Mouse (Mus musculus) urinary bladder, adult 18-20 months (tissue): ENCODE results near the gene Fam124a.
"Not testable (repeated sequence)": the region's sequence is repeated elsewhere in the genome, so short reads cannot be mapped to it uniquely, and the experiment has no call there.

Source experiments
- DNase-seq, 2 experiments: peaks; one replicate each; pipeline ENCODE4 v3.0.0; 2022; ENCODE audit warnings: low spot score in 2 of 2, mixed read lengths in 2 of 2

Gene Fam124a

DNA sequence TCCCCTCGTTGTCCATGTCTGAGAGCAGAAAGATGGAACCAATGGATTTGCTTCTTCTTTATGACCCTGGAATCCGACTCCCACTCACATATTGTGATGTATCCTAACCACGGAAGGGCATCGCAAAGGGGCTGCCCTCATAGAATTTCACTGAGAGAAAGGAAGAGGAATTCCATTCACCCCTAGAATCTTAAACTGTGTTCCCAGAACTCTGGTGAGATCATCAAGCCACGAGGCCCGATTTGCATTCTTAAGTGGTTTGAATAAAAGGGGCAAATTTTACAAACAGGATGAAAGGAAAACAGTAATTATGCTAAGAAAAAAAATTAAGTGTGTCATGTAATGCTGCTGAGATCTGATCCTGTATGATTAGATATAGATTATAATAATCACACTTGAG lies 19.4 kb downstream of the Fam124a start:
- DNase-seq, result no peak

DNA sequence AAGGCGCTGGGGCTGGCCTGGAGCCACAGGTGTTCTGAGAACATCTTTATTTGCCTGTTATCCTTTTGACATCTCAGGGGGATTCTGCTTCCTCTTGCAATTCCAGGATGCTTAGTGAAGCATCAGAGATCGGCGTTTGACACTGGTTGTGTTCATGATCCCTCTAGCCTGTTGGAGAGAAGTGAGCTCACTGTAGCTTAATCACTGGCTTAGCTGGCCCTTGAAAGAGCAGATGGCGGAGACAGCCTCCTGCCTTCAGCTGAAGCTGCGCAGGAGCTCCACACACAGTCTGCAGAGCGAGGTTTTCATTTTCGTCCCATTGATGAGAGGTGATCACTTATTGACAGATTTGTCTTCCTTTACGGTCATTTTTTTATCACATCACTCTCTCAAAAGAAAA lies 20.3 kb downstream of the Fam124a start:
- no peak for DNase-seq

DNA sequence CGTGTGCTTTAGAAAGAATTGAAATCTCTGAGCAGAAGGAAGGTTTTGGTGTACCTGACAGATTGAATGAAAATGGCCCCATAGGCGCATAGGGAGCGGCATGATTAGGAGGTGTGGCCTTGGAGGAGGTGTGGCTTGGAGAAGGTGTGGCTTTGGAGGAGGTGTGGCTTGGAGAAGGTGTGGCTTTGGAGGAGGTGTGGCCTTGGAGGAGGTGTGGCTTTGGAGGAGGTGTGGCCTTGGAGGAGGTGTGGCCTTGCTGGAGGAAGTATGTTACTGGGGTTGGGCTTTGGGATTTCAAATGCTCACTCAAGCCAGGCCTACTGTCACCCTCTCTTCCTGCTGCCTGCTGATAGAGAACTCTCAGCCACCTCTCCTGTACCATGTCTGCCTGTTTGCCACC lies 25.4 kb downstream of the Fam124a start:
- DNase-seq, result no peak

DNA sequence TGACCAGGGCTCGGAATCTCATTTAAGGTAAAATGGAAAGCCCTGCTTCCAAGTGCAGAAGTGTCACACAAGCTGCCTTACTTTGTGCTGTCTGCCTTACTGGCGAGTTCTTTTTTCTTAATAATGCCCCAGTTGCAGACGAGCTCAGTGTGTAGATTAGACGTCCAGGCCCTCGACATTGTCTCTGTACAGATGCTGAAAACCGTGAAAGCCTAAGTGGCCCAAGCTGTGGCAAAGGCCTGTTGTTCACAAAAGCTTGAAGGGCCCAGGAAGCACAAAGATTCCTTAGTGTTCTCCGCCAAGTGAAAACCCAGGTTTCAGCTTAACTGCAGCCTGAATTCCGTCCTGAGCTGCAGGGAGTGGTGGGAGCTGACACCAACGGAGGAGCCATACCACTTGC lies 26.2 kb downstream of the Fam124a start:
- no peak for DNase-seq

DNA sequence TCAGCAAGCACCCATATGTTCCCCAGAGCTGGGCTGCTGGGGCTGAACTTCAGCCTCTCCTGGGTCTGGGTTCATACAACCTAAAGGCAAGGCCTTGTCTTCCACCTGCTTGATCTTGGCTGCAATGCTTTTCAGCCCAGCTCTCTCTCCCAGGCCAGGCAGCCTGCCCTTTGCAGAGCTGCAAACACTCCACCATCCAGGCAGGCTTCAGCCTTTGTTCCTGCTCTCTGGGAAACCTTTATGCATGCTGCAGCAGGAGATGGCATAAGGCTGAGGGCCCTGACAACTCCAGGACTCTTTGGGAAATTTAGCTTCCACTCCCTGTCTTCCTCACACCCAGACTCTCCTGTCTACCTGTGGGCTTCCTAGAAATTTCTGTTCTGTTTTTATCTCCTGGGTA lies 29.1 kb downstream of the Fam124a start:
- no peak for DNase-seq

DNA sequence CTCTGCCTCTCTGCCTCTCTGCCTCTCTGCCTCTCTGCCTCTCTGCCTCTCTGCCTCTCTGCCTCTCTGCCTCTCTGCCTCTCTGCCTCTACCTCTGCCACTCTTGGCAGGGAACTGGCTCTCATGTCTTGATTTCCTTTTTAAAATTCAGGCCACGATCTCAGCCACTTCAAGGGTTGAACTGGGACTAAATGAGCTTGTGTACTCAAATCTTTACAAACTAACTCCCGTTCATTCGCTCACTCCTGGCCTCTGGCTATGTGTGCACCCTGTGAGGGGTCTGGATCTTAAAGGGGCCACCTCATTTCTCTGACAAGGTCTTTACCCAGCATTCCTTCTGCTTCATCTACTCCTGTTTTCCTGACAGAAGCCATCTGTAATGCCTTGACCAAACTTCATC lies 29.8 kb downstream of the Fam124a start:
- DNase-seq, result no peak

DNA sequence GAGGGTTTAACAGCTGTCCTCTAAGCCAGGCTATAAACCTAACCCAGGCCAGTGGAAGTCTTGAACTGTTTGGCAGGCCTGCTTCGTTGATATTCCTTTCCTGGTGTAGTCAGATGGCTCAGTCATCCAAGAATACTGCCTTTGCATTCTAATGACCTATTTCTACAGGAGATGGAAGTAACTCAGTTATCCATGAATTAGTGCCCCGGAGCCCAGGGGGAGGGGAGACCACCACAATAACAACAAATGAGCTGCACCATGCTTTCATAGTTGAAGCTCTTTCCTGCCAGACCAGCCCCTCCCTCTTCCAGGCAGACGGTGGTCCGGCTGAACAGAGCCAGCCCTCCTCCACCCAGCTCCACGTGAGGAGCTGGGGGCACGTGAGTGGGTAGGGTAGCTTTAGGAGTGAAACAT lies 44.6 kb downstream of the Fam124a start:
- DNase-seq, result no peak

DNA sequence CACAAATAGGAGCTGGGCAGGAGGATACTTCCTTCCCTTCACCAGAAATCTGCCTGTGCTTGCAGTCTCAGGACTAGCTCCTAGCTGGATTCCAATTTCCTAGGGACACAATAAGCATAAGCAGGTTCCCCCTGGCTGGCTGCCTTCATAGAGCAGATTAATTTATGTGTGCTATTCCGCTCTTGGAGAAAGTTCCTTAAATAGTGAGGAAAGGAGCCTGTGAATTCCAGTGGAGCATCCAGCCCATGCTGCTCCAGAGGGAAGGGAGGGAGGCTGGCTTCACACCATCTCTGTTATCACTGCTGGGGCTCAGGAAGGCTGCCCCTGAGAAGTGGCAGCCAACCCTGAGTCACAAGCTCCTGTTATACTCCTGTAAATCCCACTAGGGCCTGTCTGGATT lies 46.7 kb downstream of the Fam124a start:
- no peak for DNase-seq

DNA sequence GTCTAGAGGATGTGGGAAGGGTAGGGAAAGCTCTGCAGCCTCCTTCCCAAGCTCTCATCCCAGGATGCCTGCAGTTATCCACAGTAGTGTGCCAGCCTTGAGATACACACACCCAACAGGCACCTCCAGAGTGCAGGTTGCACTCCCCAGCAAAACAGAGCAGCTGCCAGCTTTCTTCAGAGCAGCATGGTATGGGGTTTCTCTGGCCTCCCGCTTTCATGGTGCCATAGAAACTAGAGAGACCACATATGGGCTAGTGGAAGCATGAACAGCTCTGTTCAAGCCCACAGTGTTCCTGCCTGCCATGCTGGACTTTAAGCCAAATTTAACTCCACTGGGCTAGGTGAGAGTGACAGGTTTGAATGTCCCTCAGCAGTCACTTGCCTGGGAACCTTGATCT lies 47.3 kb downstream of the Fam124a start:
- no peak for DNase-seq

DNA sequence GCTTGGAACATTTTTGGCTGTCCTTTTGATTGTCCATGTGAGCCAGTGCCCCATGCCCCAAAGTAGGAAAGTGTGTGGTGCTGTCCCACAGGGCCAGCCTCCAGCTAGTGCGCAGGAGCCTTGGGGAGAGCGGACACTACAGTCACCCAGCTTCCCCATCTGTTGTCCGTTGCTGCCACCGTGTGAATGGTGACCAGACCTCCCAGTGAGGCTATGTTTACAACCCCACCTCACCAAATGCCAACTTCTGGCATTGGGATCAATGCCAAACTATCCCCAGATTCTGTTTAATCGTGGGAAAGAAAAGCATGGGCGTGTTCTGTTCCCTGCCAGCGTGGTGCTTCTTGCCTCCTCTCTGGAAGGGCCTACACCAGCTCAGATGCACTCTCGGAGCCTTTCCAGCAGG lies 52.3 kb downstream of the Fam124a start:
- no peak for DNase-seq

DNA sequence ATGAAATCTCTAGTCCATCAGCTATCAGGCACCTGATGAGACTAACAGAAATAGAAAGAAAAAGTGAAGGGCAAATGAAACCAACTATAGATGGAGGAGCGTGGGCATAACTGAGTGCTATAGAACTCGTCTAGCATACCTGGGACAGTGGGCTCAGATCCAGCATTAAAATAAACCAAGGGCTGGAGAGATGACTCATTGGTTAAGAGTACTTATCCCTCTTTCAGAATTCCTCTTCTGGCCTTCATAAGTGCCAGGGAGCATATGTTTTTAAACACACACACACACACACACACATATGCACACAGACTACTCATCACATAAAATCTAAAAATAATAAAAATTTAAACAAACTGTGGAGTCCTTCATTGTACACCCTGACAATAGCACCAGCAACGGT lies 54.4 kb downstream of the Fam124a start:
- DNase-seq, result no peak

DNA sequence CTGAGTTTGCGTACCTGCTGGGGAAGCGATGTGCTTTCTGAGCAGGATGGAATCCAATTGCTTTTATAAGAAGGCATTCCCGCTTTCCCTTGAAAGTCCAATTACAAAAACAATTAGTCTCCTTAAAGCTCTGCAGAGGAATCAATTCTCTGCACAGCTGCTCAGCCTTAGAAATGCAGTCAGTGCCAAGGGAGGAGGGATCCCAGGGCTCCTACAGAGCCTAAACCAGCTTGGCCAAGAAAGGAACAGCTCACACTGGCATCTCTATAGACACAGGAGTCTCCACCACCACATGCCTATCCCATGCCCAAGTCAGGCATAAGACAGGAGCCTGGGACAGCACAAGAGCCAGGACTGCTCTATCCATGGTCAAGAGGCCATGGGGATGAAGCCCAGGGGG lies 66.9 kb downstream of the Fam124a start:
- DNase-seq, result no peak

DNA sequence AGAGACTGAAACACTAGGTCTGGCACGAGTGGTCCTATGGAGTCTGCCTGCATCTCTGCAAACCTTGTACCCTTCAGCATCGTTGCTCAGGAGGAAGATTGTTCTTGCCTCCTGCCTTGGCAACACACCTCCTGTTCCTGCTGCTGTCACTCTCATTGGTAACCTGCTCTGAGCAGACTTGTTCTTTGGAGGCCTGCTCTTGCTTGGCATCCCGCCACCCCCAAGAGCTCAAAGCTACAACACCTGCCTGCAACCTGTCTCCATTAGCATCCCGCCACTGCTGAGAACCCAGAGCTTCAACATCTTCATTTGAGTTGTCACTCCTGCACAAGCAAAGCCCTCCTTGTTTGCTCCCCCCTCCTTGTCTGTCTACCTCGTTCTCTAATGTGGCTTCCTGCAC lies 72.4 kb downstream of the Fam124a start:
- no peak for DNase-seq

DNA sequence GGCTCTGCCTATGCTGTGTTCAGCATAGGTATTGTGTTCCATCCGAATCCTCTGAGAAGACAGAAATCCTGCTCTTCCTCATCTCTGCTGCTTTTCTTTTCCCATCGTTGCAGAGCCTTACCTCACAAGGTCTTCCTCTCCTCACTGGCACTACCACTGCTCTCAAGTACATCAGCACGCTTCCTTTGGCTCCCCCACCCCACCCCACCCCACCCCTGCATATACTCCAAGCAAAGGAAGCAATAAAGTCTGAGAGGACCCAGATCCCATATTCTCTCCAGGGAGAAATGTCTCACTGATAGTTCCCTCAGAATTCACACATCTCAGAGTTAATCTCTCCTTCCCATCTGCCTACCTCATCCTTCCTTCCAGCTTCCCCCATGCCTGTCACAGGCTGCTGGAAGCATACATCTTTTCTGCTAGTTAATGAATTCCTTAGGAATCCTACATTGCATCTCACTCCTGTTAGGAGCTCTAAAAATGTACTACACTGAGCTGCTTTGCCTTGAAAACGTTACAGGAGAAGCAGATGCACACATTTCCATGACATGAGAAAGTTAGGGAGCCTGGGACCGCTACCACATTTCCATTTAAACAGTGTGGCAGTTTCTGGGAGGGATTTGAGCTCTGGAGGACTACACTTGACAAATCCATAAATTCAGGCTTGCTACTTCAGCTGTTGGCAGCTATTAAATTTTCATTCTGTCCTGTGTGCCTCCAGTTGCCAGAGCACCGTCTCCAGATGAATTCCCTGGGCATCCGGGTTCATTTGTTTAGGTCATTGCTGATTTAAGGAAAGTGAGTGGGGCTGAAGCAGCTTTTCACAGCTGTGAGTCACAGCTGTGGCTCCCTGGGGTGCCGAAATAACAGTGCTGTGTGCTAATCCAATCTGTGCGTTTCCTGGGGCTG lies 82.2 kb downstream of the Fam124a start:
- DNase-seq, result no peak

DNA sequence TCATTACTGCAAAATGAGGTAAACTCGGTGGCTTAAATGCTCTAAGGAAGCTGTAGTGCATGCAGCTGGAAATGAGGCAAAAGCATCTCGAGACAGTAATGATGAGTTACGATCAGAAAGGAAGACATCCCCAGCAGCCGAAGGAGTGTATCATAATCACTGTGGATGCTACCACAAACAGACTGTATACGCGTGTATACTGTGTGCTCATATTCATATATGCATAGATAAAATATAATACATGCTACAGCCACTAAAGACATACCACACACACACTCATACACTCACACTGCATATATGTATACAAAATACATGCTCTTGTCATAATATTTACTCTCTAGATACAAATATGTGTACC lies 82.8 kb downstream of the Fam124a start:
- no peak for DNase-seq

DNA sequence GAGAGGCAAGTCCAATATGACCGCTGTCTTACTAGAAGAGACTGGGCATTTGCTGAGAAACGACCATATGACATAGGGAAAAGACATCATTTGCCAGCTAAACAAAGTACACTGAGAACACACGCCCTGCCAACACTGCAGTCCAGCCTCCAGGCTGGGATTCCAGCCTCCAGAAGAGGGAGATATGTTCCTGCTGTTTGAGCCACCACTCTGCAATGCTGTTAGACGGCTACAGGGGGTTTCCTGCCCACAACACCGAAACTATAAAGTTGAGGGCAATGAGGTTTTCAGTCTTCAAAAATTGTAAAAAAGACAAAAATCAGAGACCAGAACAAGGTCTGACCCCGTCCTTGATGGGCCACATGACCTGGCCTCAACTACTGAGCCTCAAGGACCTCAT lies 83.6 kb downstream of the Fam124a start:
- no peak for DNase-seq

DNA sequence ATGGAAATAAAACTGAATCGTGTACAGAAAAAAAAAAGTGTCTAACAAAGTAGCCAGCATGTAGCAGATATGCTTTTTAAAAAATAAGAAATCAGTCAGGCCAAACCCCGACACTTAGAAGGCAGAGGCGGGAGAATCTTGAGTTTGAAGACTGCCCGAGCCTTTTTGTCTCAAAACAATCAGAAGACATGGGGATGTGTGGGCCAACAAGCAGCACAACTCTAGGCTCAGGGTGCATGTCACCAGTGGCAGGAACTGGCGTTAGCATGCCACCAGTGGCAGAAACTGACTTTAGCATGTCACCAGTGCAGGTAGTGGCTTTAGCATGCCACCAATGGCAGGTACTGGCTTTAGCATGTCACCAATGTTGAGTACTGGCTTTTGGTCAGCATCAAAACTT lies 84.0 kb downstream of the Fam124a start:
- no peak for DNase-seq

DNA sequence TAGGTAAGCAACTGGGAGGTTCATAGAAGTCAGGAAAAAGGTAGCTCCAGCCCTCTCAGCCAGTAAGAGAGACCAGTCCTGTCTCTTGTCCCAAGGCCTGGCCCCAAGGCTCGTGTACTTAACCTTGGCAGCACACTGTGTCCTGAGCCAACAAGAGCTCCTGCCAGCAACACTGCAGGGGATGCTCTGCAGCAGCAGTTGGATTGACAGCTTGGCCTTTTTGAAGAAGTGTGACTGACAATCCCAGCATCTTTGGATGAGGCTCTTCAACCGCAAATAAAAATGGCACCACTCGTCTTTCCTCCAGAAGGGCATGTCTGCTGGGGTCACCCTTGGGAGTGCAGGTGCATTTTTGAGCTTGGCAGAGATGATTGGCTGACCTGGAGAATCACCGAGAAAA lies 84.9 kb downstream of the Fam124a start:
- DNase-seq, result no peak

DNA sequence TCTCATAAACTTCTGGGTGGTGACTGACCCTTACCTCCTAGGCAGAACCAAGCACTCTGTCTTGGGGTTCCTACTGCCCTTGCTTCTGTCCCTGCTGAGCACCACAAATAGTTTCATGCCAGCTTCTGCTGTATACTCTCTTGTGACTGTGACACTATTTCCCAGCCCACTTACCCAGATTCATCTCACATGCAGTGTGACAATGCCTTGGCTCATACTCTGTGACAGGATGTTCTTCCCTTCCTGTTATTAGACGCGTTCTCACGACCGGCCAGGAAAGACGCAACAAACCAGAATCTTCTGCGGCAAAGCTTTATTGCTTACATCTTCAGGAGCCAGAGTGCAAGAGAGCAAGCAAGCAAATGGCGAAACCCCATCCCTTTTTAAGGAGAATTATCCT lies 86.8 kb downstream of the Fam124a start:
- not testable (repeated sequence) for DNase-seq

DNA sequence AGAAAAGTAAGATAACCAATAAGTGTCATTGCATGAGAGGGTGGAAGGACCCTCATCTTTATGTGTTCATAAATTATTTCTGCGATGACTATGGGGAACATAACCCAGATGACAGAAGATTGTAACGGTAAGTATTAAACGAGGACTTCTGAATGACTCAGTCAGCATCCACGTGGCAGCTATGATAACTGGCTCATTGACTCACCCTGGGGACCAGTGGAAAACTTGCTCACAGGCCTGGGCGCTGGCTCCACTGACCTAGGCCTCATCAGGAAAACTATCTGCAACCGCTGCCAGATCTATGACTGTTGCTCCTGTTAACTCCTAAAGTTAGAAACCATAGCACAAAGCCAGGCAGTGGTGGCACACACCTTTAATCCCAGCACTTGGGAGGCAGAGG lies 92.9 kb downstream of the Fam124a start:
- no peak for DNase-seq

DNA sequence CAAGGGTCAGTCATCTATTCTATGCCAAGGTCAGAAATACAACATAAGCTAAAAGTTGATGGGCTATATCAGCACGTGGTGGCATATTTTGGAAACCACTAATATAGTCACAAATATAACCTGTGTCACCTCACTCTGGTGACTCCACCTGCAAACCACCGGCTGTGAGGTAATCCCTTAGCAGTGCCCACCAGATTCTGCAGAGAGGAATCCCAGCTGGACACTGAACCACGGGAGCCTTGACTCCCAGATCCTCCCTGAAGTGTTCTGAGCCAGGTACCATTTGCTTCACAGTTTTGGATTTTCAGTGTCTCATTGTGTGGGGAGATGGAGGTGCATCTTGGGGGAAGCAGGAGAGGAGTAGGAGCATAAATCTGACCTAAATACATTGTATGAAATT lies 94.8 kb downstream of the Fam124a start:
- no peak for DNase-seq

DNA sequence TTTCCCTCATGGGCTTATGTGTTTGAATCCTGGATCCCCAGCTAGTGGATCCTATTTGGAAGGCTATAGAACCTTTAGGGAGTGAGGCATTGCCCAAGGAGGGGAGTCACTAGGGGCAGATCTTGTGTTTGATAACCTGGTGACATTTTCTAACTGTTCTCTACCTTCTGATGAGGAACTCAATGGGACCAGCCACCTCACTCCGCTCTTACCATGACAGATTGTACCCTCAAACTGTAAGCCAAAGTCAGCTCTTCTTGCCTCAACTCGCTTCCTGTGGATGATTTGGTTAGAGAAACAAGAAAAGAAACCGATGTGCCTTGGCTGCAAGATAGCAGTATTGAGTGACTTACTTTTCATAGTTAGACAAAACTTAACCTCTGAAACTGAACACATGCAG lies 96.2 kb downstream of the Fam124a start:
- no peak for DNase-seq

DNA sequence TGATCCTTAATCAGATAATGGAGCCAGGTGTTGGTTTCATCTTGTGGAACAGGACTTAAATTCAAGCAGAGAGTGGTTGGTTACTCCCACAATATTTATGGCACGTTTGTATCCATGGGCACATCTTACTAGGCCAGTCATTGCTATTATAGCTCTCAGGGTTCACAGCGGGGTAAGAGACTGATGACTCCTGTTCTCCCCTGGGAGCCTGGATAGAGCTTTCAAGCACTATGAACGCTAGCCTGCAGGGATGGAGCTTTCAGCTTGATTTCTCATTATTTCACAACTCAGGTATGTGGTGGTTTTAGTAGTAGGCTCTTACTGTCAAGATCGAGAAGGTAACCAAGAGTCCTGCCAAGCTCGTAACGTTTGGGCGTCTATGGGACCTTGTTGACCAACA lies 100.5 kb downstream of the Fam124a start:
- no peak for DNase-seq

DNA sequence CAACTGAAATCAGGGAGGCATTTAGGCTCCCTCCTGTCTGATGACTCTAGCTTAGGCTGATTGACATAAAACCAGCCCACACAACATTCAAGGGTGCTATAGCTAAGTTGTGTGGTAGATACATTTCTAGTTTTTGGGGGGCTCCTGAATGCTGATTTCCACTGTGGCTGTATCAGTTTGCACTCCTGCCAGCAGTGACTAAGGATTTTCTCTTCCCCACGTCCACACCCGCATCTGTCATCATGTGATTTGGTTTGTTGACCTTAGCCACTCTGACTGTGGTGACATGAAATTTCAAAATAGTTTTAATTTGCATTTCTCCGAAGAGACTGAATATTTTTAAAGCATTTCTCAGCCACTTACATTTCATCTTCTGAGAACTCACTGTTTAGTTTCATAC lies 101.9 kb downstream of the Fam124a start:
- no peak for DNase-seq
